Mouse (Mus musculus) retina, adult 2 months (tissue): ENCODE data around the gene Zfp708.
"Not testable (repeated sequence)": the region's sequence is repeated elsewhere in the genome, so short reads cannot be mapped to it uniquely, and the experiment has no call there.

Source experiments
- DNase-seq: peaks from one replicate; pipeline ENCODE4 v3.0.0-alpha.2; 2012; ENCODE audit warnings: low read depth, low spot score

Zfp708 gene

DNA sequence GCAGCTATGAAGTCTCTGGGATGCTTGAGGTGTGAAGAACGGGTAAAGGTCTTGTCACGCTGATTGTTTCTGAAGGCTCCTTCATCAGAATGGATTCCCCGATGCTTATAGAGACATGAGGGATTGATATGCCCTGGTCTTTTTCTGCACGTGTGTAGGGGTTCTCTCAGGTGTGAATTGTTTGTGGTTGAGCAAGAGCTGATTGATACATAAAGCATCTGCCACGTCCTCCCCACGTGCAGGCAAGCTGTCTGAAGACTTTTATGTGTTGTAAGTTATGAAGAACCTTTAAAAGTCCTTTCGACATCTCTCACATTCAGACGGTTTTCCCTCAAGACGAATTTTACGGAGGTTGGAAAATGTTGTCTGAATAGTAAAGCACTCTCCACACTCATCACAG lies at the start of gene Zfp708:
Zfp708 (minus strand) TSS at position 101 of the 400 bp plus-strand sequence.
- no peak for DNase-seq

DNA sequence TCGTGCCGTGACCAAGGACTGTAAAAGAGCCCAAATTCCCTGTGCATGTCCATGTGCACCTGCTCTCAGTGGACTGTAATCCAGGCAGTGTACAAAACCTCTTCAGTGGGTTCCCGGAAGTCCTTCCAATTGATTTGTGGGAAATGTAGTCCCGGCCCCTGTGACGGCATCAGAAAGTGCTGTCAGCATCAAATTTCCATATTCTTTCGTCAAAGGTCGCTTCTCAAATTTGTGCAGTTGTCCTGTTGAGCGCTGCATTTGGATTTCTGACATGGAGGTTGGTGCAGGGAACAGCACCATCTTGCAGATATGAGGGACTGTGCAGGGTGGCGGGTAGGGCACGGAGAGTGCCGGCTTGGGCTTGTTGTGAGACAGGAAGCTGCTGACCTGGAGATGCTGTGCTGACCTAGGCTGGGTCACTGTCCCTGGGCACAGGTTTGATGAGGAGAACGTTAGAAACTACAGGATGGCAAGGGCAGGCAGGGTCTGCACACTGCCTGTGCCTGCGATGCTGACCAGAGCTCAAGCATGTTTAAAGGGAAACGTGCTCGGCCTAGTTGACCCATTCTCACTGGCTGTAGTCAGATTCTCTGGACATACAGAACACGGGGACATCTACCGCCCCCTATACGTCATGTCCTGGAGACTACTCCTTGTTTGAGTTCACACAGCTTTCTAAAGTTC lies 30.4 kb upstream of the Zfp708 start:
- DNase-seq: peak; percentile 77

DNA sequence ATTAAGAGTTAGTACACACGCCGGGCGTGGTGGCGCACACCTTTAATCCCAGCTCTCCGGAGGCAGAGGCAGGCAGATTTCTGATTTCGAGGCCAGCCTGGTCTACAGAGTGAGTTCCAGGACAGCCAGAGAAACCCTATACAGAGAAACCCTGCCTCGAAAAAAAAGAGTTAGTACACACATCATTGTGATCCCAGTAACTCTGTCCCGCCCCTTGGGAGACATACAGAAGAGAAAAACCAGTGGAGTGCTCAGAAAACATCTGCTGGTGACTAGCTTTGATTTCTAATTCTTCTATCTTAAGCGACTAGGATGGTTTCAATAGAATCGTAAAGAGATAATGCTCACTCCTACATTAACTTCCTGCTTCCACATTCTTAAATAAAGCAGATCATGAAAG lies 29.7 kb upstream of the Zfp708 start:
- DNase-seq: not testable (repeated sequence)

DNA sequence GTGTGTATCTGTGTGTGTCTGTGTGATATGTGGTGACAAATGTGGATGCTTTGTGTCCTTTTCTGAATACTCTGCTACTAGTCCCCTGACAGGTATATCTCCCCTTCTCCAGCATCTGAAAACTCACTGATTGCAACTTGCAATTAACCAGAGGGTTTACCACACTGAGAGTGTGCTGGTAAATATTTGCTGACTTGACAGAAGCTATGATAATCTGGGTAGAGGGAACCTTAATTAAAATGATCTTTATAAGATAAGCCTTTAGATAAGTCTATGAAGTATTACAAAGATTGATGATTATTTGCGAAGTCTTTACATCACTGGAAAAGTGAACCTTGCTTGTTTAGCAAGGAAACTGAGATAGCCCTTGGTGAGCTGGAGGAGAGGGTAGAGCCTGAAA lies 26.7 kb upstream of the Zfp708 start:
- no peak for DNase-seq

DNA sequence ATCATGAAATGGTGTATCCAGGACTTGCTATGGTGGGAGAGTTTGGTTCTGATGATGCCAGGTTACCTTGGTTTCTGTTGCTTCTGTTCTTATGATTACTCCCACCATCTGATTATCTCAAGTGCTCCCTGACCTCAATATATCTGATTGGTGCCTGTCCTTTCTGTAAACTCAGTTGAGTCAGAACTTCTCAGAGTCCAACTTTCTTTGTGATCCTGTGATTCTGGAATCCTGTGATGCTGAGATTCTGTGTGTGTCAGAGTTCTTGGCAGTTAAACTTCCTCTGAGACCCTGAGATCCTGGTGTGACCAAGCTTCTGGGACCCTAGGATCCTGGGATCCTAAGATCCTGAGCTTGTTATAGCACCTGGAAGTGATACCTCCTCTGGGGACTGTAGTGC lies 23.6 kb upstream of the Zfp708 start, which contains the start of gene Zfp759:
Zfp759 (plus strand) TSS at position 301 of the 400 bp plus-strand sequence.
- not testable (repeated sequence) for DNase-seq

DNA sequence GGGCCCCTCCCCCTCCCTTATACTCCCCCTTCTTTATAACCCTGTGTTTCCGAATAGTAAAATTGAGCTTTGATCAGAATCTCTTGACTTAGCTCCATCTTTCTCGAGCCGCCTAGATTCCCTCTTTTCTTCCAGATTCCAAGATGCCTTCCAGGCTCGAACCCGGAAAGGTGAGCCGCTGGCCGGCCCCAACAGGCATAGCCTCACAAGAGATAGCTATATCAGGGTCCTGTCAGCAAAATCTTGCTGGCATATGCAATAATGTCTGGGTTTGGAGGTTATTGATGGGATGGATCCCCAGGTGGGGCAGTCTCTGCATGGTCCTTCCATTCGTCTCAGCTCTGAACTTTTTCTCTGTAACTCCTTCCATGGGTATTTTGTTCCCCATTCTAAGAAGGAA lies 18.4 kb upstream of the Zfp708 start, which contains the start of gene Rslcan18:
Rslcan18 (minus strand) TSS at position 101 of the 400 bp plus-strand sequence.
- DNase-seq: not testable (repeated sequence)

DNA sequence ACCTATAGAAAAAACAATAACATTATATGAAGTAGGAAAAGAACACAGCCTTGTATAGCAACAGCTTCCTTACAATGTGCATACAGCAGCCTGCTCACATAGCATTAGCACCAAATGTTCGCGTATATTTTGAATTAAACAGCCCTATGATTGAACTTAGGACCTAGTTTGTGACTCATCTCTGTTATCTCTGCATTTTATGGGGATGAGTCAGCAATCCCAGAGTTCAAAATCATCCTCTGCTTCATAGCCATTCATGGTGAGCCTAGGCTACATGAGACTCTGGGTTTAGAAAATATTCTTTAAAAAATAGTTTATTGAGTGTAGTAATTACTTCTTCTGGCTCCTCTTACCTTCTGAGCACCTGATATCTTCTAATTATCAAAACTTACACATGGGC lies 15.5 kb upstream of the Zfp708 start:
- no peak for DNase-seq

DNA sequence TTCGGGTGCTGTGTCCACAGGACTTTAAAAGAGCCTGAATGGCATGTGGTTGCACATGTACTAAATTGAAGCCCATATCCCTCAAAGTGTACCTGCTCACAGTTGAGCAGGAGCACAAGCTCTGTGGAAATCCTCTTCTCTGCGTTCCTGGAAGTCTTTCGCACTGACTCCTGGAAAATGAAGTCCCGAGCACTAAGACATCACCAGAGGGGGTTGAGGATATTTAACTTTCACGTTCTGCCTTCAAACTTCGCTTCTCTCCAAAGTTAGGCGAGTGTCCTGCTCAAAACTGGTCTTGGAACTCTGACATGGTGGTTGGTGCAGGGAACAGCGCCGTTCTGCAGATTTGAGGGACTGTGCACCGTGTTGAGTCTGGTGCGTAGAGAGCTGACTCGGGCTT lies 14.3 kb upstream of the Zfp708 start:
- DNase-seq: no peak

DNA sequence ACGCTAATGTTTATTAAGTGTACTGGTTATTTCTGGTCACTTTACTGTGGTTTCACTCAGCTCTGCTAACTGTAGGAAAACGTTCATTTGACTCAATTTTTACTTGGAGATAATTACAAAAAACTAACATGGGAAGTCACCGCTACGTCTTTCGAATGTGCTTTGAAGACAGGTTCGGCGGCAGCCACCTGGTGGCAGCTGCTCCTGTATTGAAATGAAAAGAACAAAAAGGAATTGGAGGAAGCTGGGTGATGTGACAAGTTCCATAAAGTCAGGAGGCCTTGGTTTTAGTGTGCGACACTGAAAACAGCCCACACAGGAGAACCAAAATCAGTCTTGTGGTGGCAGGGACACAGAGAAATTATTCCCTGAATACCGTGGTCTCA lies 11.0 kb upstream of the Zfp708 start:
- no peak for DNase-seq

DNA sequence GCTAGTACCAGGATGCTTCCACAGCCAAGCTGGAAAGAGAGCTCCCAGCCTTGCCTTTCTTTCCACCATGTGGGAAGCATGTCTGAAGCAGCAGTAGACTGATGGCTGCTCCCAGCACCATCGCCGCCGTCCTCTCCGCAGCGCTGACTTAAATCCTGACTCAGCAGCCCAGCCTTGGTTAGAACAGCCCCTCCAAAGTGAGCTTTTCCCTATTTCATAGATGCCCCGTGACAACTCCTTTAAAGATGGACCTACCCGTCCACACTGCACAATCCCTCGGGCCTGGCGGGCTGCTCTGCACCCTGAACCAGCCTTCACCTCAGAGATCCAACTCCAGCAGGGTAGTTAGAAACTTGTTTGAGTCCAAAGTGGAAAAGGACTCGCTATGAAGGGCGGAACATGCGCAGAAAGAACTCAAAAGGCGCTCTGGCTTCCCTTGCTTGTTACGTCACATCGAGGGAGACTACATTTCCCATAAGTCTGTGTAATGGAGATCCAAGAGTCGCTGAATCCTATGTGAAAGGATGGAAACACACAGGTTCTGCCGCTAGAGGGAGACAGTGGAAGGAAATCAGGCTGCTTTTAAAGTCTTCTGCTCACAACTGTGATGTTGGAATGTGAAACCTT lies 10.5 kb upstream of the Zfp708 start, which contains the start of gene Gm28557:
Gm28557 (minus strand) TSS at position 411 of the 627 bp plus-strand sequence.
- peak; percentile 93 for DNase-seq

DNA sequence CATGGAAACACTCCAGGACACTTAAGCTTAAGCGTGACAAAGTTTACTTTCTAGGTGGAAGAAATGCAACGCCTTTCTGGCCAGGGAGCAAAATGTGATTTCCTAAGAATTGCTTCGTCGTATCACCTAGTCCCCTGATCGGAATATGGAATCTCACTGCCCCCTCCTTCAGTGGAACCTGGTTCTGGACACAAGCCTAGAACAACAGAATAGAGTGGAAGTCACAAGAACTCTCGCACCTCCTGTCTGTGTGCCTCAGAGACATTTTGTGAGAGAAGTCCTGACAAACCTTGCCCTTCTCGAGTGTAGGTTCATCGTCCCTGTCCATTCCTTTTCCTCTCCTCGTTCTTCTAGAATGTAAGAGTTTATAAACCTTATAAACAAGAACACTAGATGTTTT lies 9.9 kb upstream of the Zfp708 start:
- no peak for DNase-seq

DNA sequence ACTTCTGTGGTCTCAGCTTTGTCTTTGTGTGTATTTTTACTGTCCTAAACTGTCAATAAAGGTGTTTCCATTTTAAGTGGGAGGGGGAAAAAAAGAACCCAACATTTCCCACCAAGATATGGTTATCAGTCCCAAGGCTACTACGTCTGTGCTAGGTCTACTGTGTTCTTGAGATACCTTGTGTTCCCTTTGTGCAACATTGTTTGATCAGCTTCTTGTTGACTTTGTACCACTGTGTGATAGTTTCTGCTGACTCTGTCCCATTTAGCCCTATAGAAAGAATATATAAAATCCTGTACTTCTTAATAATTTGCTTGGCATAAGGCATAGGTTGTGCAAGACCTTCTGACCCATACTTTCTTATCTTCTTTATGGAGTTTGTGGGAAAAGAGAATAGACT lies 7.6 kb downstream of the Zfp708 start:
- DNase-seq: no peak

DNA sequence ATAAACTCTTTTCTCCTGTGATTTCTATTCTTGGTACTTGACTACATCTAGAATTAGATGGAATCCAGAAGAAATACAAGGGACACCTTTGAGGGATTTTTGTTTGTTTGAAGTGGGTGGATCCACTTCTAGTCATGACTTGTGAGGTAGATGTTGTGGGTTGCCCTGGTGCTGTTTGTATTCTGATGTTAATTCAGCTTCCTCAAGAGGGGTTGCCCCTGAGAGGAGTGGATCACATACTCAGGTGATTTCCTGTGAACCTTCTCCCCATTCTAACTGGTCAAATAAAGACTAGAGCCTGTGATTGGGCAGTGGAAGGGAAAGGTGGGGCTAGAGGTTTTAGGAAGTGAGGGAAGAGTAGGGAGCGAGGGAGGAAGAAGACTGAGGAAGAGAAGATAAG lies 15.8 kb downstream of the Zfp708 start:
- no peak for DNase-seq

DNA sequence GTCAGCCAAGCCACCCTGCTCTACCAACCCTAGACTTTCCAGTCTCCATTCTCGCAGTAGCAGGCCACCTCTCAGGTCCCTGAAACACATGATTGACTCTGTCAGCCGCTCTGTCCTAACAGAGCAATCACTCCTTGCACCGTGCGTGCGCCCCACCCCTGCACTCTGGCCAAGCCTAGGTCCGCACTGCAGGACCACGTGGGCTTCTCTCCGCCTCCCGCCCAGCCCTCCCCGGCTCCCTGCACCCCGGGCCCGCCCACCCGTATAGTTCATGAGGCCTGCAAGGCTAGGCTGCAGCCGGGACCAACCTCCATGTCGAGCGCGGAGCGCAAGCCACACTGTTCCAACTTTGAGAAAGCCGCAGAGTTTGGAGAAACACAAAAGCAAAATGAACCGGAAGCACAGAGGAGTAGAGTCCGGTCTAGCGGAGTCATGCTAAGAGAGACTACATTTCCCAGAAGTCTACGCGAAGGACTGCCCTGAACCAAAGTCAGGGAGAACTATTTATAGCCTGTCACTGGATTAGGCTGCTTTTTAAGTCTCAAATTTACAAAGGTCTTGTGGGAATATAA lies 16.5 kb downstream of the Zfp708 start:
- peak; percentile 69 for DNase-seq

DNA sequence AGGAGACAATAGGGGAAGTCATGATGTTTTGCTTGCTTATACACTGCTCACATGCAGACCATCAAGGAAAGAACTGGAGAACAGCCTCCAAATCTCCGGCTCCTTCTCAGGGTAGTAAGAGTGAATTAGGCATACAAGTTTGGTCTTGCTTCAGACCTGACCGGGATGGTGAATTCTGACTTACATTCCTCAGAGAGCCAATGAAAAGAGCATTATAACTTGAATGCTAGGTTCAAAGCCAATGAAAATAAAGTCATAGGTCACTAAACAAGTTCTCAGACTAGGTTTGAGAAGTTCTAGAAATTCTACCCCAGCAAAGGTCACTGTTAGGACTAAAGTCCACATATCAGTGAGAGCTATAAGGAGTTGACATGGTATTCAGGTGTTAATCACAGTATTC lies 20.5 kb downstream of the Zfp708 start:
- DNase-seq: no peak

DNA sequence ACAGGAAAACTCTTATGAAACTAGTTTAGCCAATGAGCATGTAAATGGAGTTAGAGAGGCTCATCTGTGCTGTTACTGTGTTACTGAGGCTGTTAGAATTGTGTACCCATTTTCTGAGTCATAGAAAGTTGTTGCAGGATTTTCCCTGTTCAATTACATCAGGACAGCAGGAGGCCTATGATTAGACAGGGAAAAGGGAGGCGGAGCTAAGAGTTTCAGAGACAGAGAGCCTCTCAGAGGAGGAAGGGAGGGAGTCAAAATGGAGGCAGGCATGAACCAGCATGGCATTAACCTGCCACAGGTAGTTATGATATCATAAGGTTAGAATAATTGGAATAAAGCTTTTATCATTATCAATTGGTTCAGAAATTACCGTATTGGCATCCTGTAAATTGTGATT lies 25.0 kb downstream of the Zfp708 start:
- DNase-seq: no peak

DNA sequence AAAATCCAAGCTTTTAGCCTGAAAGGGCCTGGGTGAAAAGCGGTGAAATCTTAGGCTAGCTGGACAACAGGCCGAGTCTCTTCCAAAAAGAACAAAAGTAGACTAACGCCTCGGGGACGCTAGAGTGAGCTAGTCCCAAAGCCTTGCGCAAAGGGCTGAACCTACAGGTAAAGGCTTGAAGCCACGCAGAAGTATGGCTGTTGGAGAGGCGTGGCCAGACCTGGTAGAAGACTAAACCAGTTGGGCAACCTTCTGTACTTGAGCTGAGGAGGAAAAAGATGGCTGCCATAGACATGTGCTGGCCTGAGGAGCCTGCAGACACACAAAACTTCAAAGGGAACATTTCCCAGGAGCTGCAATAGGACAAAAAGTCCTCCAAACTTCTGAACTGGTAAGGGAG lies 32.4 kb downstream of the Zfp708 start:
- no peak for DNase-seq

DNA sequence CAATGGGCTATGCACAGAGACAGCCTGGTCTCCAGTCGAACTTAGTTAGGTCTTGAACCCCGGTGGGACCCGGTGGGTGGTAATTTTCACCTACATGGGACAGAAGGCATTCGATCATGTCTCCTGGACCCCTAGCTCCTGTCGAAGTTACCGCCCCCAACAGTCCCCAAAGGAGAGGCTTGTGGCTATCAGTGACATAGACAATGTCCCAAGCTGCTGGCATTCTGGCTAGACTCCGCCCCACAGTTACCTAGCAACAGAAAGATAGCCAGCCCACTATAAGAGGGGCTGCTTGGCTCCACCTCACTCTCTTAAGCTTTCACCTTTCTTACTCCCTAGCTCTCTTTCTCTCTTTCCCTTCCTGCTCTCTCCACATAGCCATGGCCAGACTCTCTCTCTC lies 35.3 kb downstream of the Zfp708 start:
- DNase-seq: no peak

DNA sequence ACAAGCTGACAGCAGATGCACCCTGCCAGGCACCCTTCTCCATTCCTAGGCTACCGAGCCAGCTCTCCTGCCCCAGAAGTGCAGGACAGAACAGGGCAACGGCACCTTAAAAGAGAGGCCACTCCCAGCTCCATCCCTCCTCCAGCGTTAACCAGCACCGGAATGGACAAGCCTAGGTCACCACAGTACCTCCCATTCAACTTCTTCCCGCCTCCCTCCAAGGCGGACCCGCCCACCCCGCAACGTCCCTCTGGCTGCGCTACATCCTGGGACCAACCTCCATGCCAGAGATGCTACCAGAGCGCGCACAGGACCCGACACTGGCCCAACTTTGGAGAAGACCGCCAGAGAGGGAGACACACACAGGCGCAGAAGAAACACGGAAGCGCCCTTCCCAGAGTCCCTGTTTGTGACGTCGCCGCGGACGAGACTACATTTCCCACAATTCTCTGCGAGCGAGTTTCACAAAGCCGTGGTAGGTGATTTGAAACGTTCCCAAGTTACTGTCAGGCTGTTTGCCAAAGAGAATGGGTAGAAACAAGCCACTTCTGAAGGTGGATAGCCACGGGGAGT lies 36.9 kb downstream of the Zfp708 start, which contains the start of gene Zfp712:
Zfp712 (minus strand) TSS at position 385 of the 573 bp plus-strand sequence.
- peak; percentile 78 for DNase-seq

DNA sequence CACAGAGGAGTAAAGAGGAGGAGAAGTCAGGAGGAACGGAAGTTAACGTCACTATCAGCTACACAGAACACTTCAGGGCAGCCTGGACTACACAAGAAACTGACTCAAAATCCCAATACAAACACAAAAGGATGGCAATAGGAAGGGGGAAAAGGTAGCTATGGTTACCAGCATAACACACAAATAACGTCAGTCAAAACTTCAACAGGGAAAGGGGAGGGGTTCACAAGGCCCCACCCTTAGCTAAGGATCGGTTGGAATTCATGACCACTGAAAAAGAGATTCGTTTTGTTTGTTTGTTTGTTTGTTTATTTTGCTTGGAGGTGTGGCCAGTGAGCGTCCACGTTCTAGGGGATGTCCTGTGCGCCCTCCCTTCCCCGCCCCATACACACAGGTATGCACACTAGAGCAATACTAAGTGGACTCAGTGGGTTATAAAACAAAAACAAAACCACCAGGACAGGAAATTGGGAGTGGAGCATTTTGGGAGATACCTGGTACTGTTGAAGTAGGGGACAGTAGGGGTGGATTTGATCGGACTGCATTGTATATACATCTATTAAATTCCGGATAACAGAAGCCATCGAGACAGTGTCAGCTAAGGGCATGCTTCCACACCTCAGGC lies 37.5 kb downstream of the Zfp708 start:
- DNase-seq: no peak
